Mouse (Mus musculus) neural tube, embryonic 15.5 days (tissue): ENCODE data around the gene Hist1h2bn. TPM values are rescaled to one million over a fixed set of nuclear protein-coding genes. Genes with fewer than 3 reads are reported as not detected.
"Not testable (repeated sequence)": the region's sequence is repeated elsewhere in the genome, so short reads cannot be mapped to it uniquely, and the experiment has no call there.

Source experiments
- ATAC-seq: fragments of 200-750 bp; cut with Nextera tagmentation; 2 replicates; pipeline ENCODE4 v1.8.0; 2017; ENCODE audit warnings: mild to moderate bottlenecking, moderate TSS enrichment, moderate library complexity; ENCODE audit not compliant: low FRiP score
- H3K27ac ChIP-seq: fragments of 300-500 bp; sonication (generic); replicated peaks from 2 replicates; pipeline ENCODE4 v1.5.1; 2015; ENCODE audit warnings: mild to moderate bottlenecking, inconsistent platforms
- H3K27me3 ChIP-seq: fragments of 300-500 bp; sonication (generic); replicated peaks from 2 replicates; pipeline ENCODE4 v1.6.1; 2015; ENCODE audit warnings: inconsistent platforms
- H3K36me3 ChIP-seq: fragments of 300-500 bp; sonication (generic); 2 replicates; pipeline ENCODE4 v1.6.1; 2015; ENCODE audit warnings: inconsistent platforms
- H3K4me1 ChIP-seq: fragments of 300-500 bp; sonication (generic); 2 replicates; pipeline ENCODE4 v1.6.1; 2015; ENCODE audit warnings: inconsistent platforms
- H3K4me2 ChIP-seq: fragments of 300-500 bp; sonication (generic); 2 replicates; pipeline ENCODE4 v1.6.1; 2015; ENCODE audit warnings: inconsistent platforms, mild to moderate bottlenecking, moderate library complexity
- H3K4me3 ChIP-seq: fragments of 300-500 bp; sonication (generic); replicated peaks from 2 replicates; pipeline ENCODE4 v1.5.1; 2015; ENCODE audit warnings: mild to moderate bottlenecking, inconsistent platforms
- H3K9ac ChIP-seq: fragments of 300-500 bp; sonication (generic); replicated peaks from 2 replicates; pipeline ENCODE4 v1.6.1; 2015; ENCODE audit warnings: mild to moderate bottlenecking, inconsistent platforms
- H3K9me3 ChIP-seq: fragments of 300-500 bp; sonication (generic); replicated peaks from 2 replicates; pipeline ENCODE4 v1.6.1; 2016; ENCODE audit warnings: inconsistent platforms
- WGBS: fragments of 180-500 bp; shearing (Covaris S2); methylation state at CpG from one replicate; pipeline ENCODE4 v1.1.7; 2015; ENCODE audit warnings: mixed read lengths; 5-methylcytosine and 5-hydroxymethylcytosine counted together
- microRNA-seq: library from miRNA; unstranded; fragments of <30 nt; microRNA quantifications from one replicate; pipeline ENCODE4, GENCODE M21; 2017
- polyA plus RNA-seq: library from polyadenylated mRNA; unstranded; fragments of >200 nt; fragmentation: Nextera tagmentation; extraction: Ambion mirVana; gene quantifications from 2 replicates; pipeline ENCODE4 v1.2.1, GENCODE M21; 2015

Gene Hist1h2bn
- polyA plus RNA-seq, 1 experiment from 2014 or later: not detected

DNA sequence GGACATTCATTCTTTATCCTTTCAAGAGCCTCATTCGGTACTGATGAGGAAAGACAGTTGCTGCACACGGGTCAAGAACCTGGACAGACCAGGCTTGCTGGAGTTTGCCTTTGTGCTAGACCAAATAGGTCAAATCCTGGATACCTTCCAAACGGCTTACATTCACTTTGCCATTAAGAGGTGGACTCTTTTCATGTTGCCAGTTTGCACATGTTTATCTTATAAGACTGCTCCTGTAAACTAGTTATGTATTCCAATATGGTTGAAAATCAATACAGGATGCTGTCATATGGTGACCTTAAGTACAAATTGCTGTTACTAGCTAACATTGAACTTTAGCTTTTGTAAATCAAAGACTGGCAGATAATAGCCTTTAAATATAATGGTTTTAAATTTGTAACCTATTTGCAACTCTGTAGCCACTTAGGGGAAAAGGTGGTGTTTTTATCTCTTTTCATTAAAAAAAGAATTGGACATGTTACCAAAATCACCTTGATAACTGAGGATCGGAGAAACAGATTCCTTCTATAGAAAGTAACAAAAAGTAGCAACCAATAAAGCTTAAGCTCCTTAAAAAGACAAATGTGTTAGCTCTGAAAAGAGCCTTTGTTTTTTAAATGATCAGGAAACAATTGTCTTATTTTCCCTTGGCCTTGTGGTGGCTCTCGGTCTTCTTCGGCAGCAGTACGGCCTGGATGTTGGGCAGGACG lies 32.4 kb downstream of the Hist1h2bn start:
- Histone ChIP-seq H3K9ac (0 out of 2 replicates have a peak overlapping the region, but pooled peaks have one; percentile 30), H3K4me2 (peak overlapping the region; percentile 67), H3K9me3 (no peaks in the 10 kb centered on the region), H3K4me3 (peak overlapping the region; percentile 40), H3K27ac (peak overlapping the region; percentile 71), H3K36me3 (no peaks in the 10 kb centered on the region), H3K27me3 (no peaks in the 10 kb centered on the region), H3K4me1 (peaks cover 37% of the 10 kb centered on the region)
- WGBS: 3% methylated on average over 8 of the region's 8 CpGs
- ATAC-seq: no peak

DNA sequence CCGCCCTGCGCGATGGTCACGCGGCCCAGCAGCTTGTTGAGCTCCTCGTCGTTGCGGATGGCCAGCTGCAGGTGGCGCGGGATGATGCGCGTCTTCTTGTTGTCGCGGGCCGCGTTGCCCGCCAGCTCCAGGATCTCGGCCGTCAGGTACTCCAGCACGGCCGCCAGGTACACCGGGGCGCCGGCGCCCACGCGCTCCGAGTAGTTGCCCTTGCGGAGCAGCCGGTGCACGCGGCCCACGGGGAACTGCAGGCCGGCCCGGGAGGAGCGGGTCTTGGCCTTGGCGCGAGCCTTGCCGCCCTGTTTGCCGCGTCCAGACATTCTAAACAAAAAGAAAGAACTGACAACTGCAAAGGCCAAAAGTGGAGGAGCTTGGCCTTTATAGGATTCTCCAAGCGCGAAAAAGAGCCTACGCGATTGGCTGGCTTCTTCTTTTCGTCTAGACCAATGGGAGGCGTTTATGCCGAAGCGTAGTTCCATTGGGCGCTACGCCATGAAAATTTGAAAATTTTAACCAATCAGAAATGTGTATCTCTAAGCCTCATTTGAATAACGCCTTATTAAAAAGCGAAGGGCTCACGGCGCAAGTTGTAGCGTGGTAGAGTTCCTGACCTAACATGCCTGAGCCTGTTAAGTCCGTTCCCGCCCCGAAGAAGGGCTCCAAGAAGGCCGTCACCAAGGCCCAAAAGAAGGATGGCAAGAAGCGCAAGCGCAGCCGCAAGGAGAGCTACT lies 33.1 kb downstream of the Hist1h2bn start, which contains the start of the genes Hist1h2an and Hist1h2bp:
Gene Hist1h2an (minus strand): TSS at position 320 of the 731 bp plus-strand sequence.
Gene Hist1h2bp (plus strand): TSS at position 563 of the 731 bp plus-strand sequence.
- 0 out of 2 replicates have a peak within 1 kb of the TSS, but pooled peaks have one; percentile 34 for H3K9ac ChIP-seq
- peak within 1 kb of the TSS; percentile 67 for H3K4me2 ChIP-seq
- not testable (repeated sequence) for H3K36me3 ChIP-seq, H3K27me3 ChIP-seq, H3K9me3 ChIP-seq
- under 1% methylated on average over 38 of the region's 63 CpGs for WGBS
- peaks cover 37% of the 10 kb centered on the region for H3K4me1 ChIP-seq
- ATAC-seq: peak; percentile 96
- peak within 1 kb of the TSS; percentile 40 for H3K4me3 ChIP-seq
- peak within 1 kb of the TSS; percentile 72 for H3K27ac ChIP-seq

DNA sequence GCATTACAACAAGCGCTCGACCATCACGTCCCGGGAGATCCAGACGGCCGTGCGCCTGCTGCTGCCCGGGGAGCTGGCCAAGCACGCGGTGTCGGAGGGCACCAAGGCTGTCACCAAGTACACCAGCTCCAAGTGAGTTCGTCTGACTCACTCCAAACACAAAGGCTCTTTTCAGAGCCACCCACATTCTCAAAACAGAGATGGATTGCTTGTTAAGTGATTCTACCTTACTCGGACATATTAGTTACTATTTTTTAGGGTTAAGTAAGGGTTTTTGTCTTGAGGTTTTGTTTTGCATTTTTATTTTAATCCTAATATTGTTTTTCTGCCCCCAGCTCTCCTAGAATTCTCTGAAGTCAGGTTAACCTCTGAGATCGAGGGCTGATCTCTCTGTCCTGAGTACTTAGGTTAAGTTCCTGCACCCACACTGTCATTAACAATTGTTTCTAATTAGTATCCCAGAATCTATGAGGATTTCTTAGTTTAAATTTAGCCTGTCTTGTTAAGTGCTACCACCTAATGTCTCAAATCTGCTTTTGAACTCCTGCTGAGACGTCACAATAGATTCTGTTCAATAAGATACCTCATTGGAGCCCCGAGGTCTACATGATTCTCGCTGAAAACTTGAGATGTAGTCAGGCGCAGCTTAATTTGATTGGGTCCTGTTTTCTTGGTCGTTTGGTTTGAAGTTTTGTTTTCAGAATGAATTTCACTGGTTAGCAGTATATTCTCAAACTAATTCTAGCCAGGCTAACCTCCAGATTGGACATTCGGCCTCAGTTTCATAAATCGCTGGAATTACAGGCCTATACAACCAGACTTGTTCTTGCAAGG lies 34.1 kb downstream of the Hist1h2bn start:
- ATAC-seq: peak; percentile 6

DNA sequence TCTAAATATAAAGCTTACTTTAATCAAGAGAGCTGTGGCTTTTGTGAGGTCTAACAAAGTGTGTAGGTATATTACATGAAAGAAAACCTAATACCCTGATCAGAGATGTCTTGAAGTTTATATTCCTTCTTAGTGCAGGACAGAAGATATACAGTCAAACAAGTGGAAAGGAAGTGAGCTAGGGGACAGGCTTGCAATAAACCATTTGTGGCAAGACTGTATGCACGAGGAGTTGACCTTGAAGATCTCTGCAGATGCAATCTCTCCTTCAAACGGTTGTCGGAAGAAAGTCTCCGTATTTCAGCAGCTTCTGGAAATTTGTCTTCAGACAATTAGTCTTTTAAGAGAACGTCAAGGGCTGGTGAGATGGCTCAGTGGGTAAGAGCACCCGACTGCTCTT lies 36.0 kb downstream of the Hist1h2bn start:
- no peaks in the 10 kb centered on the region for H3K36me3 ChIP-seq
- ATAC-seq: no peak
- H3K27ac ChIP-seq: no peak overlapping the region
- H3K4me3 ChIP-seq: no peak overlapping the region
- WGBS: 62% methylated on average over 6 of the region's 6 CpGs
- no peaks in the 10 kb centered on the region for H3K9me3 ChIP-seq
- H3K4me1 ChIP-seq: peaks cover 19% of the 10 kb centered on the region
- H3K9ac ChIP-seq: no peak overlapping the region
- H3K4me2 ChIP-seq: no peak overlapping the region
- H3K27me3 ChIP-seq: no peaks in the 10 kb centered on the region

More for the DNA sequence above, 34.1 kb downstream of the Hist1h2bn start:
- Histone ChIP-seq H3K36me3 (no peaks in the 10 kb centered on the region), H3K9me3 (no peaks in the 10 kb centered on the region), H3K27ac (0 out of 2 replicates have a peak overlapping the region, but pooled peaks have one; percentile 33), H3K4me3 (peak overlapping the region; percentile 40), H3K4me2 (peak overlapping the region; percentile 67), H3K4me1 (peaks cover 29% of the 10 kb centered on the region), H3K27me3 (no peaks in the 10 kb centered on the region), H3K9ac (0 out of 2 replicates have a peak overlapping the region, but pooled peaks have one; percentile 34)
- 12% methylated on average over 16 of the region's 21 CpGs for WGBS

DNA sequence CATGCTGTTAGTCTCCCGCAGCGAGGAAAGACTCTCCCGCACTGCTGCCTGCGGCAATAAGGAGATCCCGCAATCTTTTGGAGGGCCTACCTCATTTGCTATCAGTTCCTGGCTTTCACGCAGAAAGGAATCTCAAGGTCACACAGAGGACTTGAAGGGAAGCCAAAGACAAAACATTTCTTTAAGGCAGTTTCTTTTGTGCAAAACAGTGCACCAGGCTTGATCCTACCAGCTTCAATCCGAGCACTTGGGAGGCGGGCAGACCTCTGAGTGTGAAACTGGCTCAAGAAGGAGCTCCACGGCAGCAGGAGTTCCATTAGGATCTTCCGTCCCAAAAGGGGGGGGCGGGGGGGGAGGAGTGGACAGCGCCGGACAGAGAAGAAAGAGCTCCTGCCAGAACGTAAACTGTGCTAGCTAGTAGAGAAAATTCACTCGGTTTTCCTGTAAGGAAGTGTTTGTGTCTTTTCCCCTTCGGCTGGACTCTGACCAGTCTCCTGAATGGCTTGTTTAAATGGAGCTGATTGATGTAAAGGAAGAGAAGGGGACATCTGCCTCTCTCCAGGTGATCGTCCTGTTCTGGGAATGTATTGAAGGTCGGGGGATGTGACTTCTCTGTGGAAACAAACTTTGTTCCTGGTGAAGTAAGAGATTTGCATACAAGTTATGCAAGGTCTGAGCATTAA lies 36.8 kb downstream of the Hist1h2bn start:
- Histone ChIP-seq H3K4me3 (0 out of 2 replicates have a peak overlapping the region, but pooled peaks have one; percentile 4), H3K9ac (peak overlapping the region; percentile 28; the same call in 1 of the 2 replicates)

DNA sequence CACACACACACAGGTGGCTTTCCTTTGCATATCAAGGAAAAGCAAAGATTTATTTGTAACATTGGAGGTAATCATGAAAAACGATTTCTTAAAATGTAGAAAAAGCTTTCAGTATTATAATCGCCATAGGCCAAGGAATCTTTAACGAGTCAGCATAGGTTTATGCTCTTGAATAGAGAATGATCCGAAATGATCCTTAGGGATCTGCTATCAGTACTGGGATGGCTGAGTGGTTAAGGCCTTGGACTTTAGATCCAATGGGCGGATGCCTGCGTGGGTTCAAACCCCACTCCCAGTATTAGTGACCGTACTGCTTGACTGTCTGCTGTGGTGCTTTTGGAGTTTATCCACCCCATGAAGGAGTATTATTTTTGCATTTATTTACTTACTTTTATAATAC lies 41.7 kb downstream of the Hist1h2bn start:
- no peak for ATAC-seq
- H3K9ac ChIP-seq: no peak overlapping the region
- H3K27me3 ChIP-seq: no peaks in the 10 kb centered on the region
- H3K4me1 ChIP-seq: peaks cover 5% of the 10 kb centered on the region; the same call in 1 of the 2 replicates
- no peak overlapping the region for H3K27ac ChIP-seq
- H3K9me3 ChIP-seq: no peaks in the 10 kb centered on the region
- WGBS: 97% methylated on average over 7 of the region's 7 CpGs
- no peak overlapping the region for H3K4me3 ChIP-seq
- H3K36me3 ChIP-seq: no peaks in the 10 kb centered on the region
- H3K4me2 ChIP-seq: no peak overlapping the region

More for the DNA sequence above, 36.8 kb downstream of the Hist1h2bn start:
- Histone ChIP-seq H3K4me1 (peaks cover 19% of the 10 kb centered on the region), H3K4me2 (peak overlapping the region; percentile 46), H3K36me3 (no peaks in the 10 kb centered on the region), H3K9me3 (no peaks in the 10 kb centered on the region), H3K27me3 (no peaks in the 10 kb centered on the region), H3K27ac (no peak overlapping the region)
- no peak for ATAC-seq
- 6% methylated on average over 18 of the region's 18 CpGs for WGBS

DNA sequence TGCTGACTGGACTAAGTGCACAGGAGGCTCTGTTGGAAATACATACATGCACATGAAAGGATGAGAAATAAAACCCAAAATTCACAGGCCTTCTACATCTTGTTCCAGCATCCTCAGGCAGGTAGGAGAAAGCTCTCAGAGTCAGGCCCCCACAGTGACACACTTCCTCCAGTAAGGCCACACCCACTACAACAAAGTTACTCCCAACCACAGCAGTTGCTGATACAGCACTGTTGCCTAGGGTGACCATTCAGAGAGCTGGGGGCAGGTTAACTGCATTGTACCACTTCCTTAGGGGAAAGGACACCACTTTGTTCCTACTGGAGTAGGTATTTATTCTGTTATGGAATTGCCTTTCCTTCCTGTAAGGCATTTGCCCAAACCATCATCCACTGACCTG lies 43.2 kb downstream of the Hist1h2bn start:
- not testable (repeated sequence) for H3K36me3 ChIP-seq, H3K9ac ChIP-seq, H3K4me1 ChIP-seq, H3K27ac ChIP-seq, H3K4me3 ChIP-seq, H3K27me3 ChIP-seq, ATAC-seq, H3K9me3 ChIP-seq, H3K4me2 ChIP-seq

DNA sequence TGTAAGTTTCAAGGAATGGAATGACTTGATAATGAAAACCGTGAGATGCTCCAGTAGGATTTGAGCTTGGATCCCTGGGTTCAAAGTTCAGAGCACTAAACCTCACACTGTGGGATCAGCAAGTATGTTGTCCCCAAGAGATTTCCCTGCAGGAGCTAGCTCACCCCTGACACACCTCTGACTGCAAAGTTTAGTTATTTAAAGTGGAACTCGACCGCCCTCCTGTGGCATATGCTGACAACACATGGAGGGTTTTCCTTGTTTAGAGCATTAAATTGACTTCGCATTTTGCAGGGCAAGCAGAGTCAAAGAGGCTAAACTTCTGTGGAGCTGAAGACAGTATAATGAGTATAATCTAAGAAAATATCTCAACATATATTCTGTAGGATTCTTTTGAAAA lies 49.1 kb downstream of the Hist1h2bn start:
- H3K9ac ChIP-seq, H3K4me2 ChIP-seq, H3K4me3 ChIP-seq, H3K4me1 ChIP-seq, H3K27me3 ChIP-seq, H3K27ac ChIP-seq, H3K36me3 ChIP-seq, H3K9me3 ChIP-seq: not testable (repeated sequence)
- WGBS: no CpG with 5 or more reads among the region's 4 CpGs
- ATAC-seq: peak; percentile 79

Small RNA genes within 50 kb of the gene (microRNA-seq; reads per million reads assigned to microRNA genes)
- not detected for gene Gm44346
- not detected for gene Gm44357
- not detected for gene Gm44367
- not detected for gene Gm44454

Other genes starting within 250 kb of the Hist1h2bn start
- gene Zkscan8, start 223.0 kb upstream of the Hist1h2bn start, polyA plus RNA-seq: 4.3 and 4.9 TPM in 2 replicates
- 0.08 and 0.11 TPM in 2 replicates for gene Olfr1366, start 211.3 kb upstream of the Hist1h2bn start, polyA plus RNA-seq
- gene Olfr1535, start 194.2 kb upstream of the Hist1h2bn start, polyA plus RNA-seq: 0.04 TPM in 2 replicates
- gene Olfr1364, start 172.4 kb upstream of the Hist1h2bn start, polyA plus RNA-seq: not detected in 2 replicates
- not detected in 2 replicates for gene Olfr1362, start 140.1 kb upstream of the Hist1h2bn start, polyA plus RNA-seq
- 0.04 TPM in 1 of 2 replicates, not detected in the other for gene Olfr11, start 111.6 kb upstream of the Hist1h2bn start, polyA plus RNA-seq
- not detected in 2 replicates for gene Olfr1361, start 90.7 kb upstream of the Hist1h2bn start, polyA plus RNA-seq
- gene Olfr1360, start 76.7 kb upstream of the Hist1h2bn start, polyA plus RNA-seq: not detected in 2 replicates
- not detected in 2 replicates for gene Olfr1359, start 56.0 kb upstream of the Hist1h2bn start, polyA plus RNA-seq
- not detected in 2 replicates for gene Hist1h2bl, start 38.0 kb upstream of the Hist1h2bn start, polyA plus RNA-seq
- 7.9 and 9.5 TPM in 2 replicates for gene Hist1h2ai, start 37.7 kb upstream of the Hist1h2bn start, polyA plus RNA-seq
- gene Hist1h3h, start 36.5 kb upstream of the Hist1h2bn start, polyA plus RNA-seq: 3.2 and 5.6 TPM in 2 replicates
- gene Hist1h2bm, start 32.1 kb upstream of the Hist1h2bn start, polyA plus RNA-seq: 0.87 and 2.3 TPM in 2 replicates
- gene Hist1h4j, start 19.1 kb upstream of the Hist1h2bn start, polyA plus RNA-seq: 0.45 and 0.56 TPM in 2 replicates
- gene Hist1h4k, start 3.6 kb upstream of the Hist1h2bn start, polyA plus RNA-seq: 2.2 and 2.7 TPM in 2 replicates
- gene Hist1h2ak, start 296 bp upstream of the Hist1h2bn start, polyA plus RNA-seq: 5.6 and 7.7 TPM in 2 replicates
- 2.2 and 5.8 TPM in 2 replicates for gene Hist1h1b, start 26.5 kb downstream of the Hist1h2bn start, polyA plus RNA-seq
- 20.1 and 38.6 TPM in 2 replicates for gene Hist1h3i, start 29.2 kb downstream of the Hist1h2bn start, polyA plus RNA-seq
- gene Hist1h2an, start 33.1 kb downstream of the Hist1h2bn start, polyA plus RNA-seq: 4.1 TPM in 1 of 2 replicates, not detected in the other
- 0.56 and 1.8 TPM in 2 replicates for gene Hist1h2bp, start 33.3 kb downstream of the Hist1h2bn start, polyA plus RNA-seq
- gene Hist1h2bq, start 56.1 kb downstream of the Hist1h2bn start, polyA plus RNA-seq: 3.9 and 10.2 TPM in 2 replicates
- 1.5 TPM in 1 of 2 replicates, not detected in the other for gene Hist1h2ao, start 56.3 kb downstream of the Hist1h2bn start, polyA plus RNA-seq
- gene Hist1h4m, start 57.6 kb downstream of the Hist1h2bn start, polyA plus RNA-seq: not detected in 2 replicates
- 3.9 and 6.9 TPM in 2 replicates for gene Hist1h4n, start 78.1 kb downstream of the Hist1h2bn start, polyA plus RNA-seq
- 380 and 932 TPM in 2 replicates for gene Hist1h2ap, start 79.4 kb downstream of the Hist1h2bn start, polyA plus RNA-seq
- 3.4 and 10.4 TPM in 2 replicates for gene Hist1h2br, start 79.6 kb downstream of the Hist1h2bn start, polyA plus RNA-seq
- gene Zfp184, start 191.0 kb downstream of the Hist1h2bn start, polyA plus RNA-seq: 10.3 and 11.5 TPM in 2 replicates
- gene Pom121l2, start 227.1 kb downstream of the Hist1h2bn start, polyA plus RNA-seq: 0.11 TPM in 1 of 2 replicates, not detected in the other